Mouse (Mus musculus) midbrain, embryonic 14.5 days (tissue): ENCODE data around the gene Ap1s2. TPM values are rescaled to one million over a fixed set of nuclear protein-coding genes. Genes with fewer than 3 reads are reported as not detected.

Source experiments
- ATAC-seq: fragments of 200-750 bp; cut with Nextera tagmentation; 2 replicates; pipeline ENCODE4 v1.8.0; 2017; ENCODE audit warnings: moderate number of reproducible peaks, moderate library complexity; ENCODE audit not compliant: low FRiP score, low TSS enrichment
- DNase-seq: peaks from one replicate; pipeline ENCODE4 v3.0.0-alpha.2; 2015
- H3K27ac ChIP-seq: fragments of 300-500 bp; sonication (generic); replicated peaks from 2 replicates; pipeline ENCODE4 v1.5.1; 2014; ENCODE audit warnings: mild to moderate bottlenecking, low read depth, low read length, moderate library complexity
- H3K27me3 ChIP-seq: fragments of 300-500 bp; sonication (generic); 2 replicates; pipeline ENCODE4 v1.6.1; 2014; ENCODE audit warnings: low read length, control low read depth, mixed read lengths; ENCODE audit not compliant: control insufficient read depth, insufficient read depth
- H3K36me3 ChIP-seq: fragments of 300-500 bp; sonication (generic); 2 replicates; pipeline ENCODE4 v1.6.1; 2014; ENCODE audit warnings: low read length, control low read depth; ENCODE audit not compliant: control insufficient read depth, insufficient read depth
- H3K4me1 ChIP-seq: fragments of 300-500 bp; sonication (generic); 2 replicates; pipeline ENCODE4 v1.6.1; 2014; ENCODE audit warnings: mild to moderate bottlenecking, antibody characterized with exemption, low read length, control low read depth; ENCODE audit not compliant: control insufficient read depth, insufficient read depth
- H3K4me2 ChIP-seq: fragments of 300-500 bp; sonication (generic); 2 replicates; pipeline ENCODE4 v1.6.1; 2014; ENCODE audit warnings: mild to moderate bottlenecking, low read length, moderate library complexity
- H3K4me3 ChIP-seq: fragments of 300-500 bp; sonication (generic); replicated peaks from 2 replicates; pipeline ENCODE4 v1.5.1; 2014; ENCODE audit warnings: low read depth, low read length
- H3K9ac ChIP-seq: fragments of 300-500 bp; sonication (generic); replicated peaks from 2 replicates; pipeline ENCODE4 v1.6.1; 2014; ENCODE audit warnings: mild to moderate bottlenecking, low read length, moderate library complexity
- H3K9me3 ChIP-seq: fragments of 300-500 bp; sonication (generic); 2 replicates; pipeline ENCODE4 v1.6.1; 2016; ENCODE audit warnings: low read length, control low read depth, mixed read lengths; ENCODE audit not compliant: control insufficient read depth
- WGBS: fragments of 180-500 bp; shearing (Covaris S2); extraction: QIAGEN DNeasy Blood & Tissue Kit; methylation state at CpG from one replicate; pipeline ENCODE4 v1.1.7; 2014; 5-methylcytosine and 5-hydroxymethylcytosine counted together
- polyA plus RNA-seq: library from polyadenylated mRNA; unstranded; fragments of >200 nt; fragmentation: Nextera tagmentation; extraction: Ambion mirVana; gene quantifications from 2 replicates; pipeline ENCODE4 v1.2.1, GENCODE M21; 2014

Ap1s2 gene
- polyA plus RNA-seq, 1 experiment from 2014 or later: 105 TPM

DNA sequence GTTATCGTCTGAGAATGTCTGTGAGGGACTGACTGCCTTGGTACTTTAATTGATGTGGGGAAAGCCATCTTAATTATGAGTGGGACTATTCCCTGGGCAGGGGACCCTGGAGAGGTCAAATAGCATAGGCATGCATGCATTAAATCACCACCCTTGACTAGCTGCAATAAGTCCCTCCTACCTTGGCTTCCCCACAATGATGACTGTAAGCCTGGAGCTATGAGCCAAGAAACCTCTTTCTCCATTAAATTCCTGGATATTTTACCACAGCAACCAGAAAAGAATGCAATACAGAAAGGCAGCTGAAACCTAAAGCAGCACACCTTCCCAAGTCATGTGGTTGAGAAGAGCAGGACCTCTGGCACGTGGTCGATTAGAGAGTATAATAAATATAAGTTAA lies 35.6 kb downstream of the Ap1s2 start:
- Histone ChIP-seq H3K4me1 (no peaks in the 10 kb centered on the region), H3K4me2 (no peak overlapping the region), H3K27me3 (no peaks in the 10 kb centered on the region), H3K36me3 (peaks cover 14% of the 10 kb centered on the region; the same call in 1 of the 2 replicates), H3K27ac (no peak overlapping the region), H3K9me3 (no peaks in the 10 kb centered on the region), H3K4me3 (no peak overlapping the region), H3K9ac (no peak overlapping the region)
- DNase-seq: no peak
- no peak for ATAC-seq
- WGBS: 92% methylated on average over 3 of the region's 3 CpGs

DNA sequence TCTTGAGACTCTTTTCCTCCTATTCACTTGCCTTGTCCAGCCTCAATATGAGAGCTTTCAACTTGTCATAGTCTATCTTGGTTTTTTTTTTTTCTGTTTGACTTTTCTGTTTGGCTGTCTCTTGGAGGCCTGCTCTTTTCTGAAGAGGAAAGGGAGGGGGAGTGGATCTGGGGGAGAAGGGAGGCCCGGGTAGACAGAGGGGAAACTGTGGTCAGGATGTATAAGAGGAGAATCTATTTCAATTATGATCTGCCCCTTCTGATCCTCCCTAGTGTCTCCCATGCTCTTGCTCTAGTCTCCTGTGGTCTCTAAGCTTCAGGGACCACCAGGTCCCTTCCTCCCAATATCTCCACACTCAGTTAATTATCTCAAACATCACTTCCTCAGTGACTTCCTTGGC lies 42.8 kb downstream of the Ap1s2 start:
- Histone ChIP-seq H3K36me3 (peaks cover 40% of the 10 kb centered on the region; the same call in 1 of the 2 replicates), H3K27ac (no peak overlapping the region)
- WGBS: 71% methylated on average over 1 of the region's 1 CpGs

GRCm38 (mm10) chrX:163957381-163957780 lies 48.6 kb downstream of the Ap1s2 start:
- no peak for ATAC-seq
- 41% methylated on average over 12 of the region's 12 CpGs for WGBS
- H3K4me1 ChIP-seq: no peaks in the 10 kb centered on the region
- no peak overlapping the region for H3K27ac ChIP-seq
- H3K27me3 ChIP-seq: no peaks in the 10 kb centered on the region
- DNase-seq: no peak
- H3K9ac ChIP-seq: peak overlapping the region; percentile 76; the same call in 1 of the 2 replicates
- no peaks in the 10 kb centered on the region for H3K9me3 ChIP-seq
- H3K4me3 ChIP-seq: peak overlapping the region; percentile 60
- H3K36me3 ChIP-seq: peaks cover 20% of the 10 kb centered on the region; the same call in 1 of the 2 replicates
- peak overlapping the region; percentile 55 for H3K4me2 ChIP-seq

More for the DNA sequence above, 42.8 kb downstream of the Ap1s2 start:
- H3K9ac ChIP-seq: no peak overlapping the region
- H3K4me2 ChIP-seq: no peak overlapping the region
- no peaks in the 10 kb centered on the region for H3K4me1 ChIP-seq
- H3K9me3 ChIP-seq: no peaks in the 10 kb centered on the region
- H3K27me3 ChIP-seq: no peaks in the 10 kb centered on the region
- no peak for ATAC-seq
- DNase-seq: no peak
- H3K4me3 ChIP-seq: no peak overlapping the region

- peak overlapping the region; percentile 76 for H3K9ac ChIP-seq
- H3K4me2 ChIP-seq: peak overlapping the region; percentile 55
- WGBS: 24% methylated on average over 41 of the region's 67 CpGs
- no peaks in the 10 kb centered on the region for H3K4me1 ChIP-seq
- H3K27ac ChIP-seq: peak overlapping the region; percentile 93
- H3K27me3 ChIP-seq: no peaks in the 10 kb centered on the region
- peak overlapping the region; percentile 60 for H3K4me3 ChIP-seq
- peak; percentile 91 for ATAC-seq
- peak; percentile 84 for DNase-seq
- peaks cover 16% of the 10 kb centered on the region; the same call in 1 of the 2 replicates for H3K36me3 ChIP-seq
- no peaks in the 10 kb centered on the region for H3K9me3 ChIP-seq
Observed at GRCm38 (mm10) chrX:163957803-163958466, 49.1 kb downstream of the Ap1s2 start.

DNA sequence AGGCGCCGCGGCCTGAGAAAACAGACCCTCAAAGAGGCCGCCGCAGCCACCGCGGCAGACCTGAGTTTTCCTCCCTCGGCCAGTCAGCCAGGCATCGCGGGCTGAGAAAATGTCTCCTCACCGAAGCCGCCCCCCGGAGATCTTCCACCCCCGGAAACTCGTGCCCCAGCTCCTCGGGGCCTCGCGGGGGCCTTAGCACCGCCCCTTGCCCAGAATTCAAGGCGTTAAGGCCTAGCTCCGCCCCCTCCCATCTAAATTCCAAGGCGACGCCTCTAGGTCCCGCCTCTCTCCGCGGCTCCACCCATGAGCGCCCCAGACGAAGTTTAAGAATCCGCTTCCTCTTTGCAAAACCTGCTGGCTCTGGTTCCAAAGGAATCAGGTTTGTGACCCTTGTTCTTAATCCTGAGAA lies 49.7 kb downstream of the Ap1s2 start, which contains the start of gene Zrsr2:
Zrsr2 (minus strand) TSS at position 195 of the 409 bp plus-strand sequence.
- H3K9me3 ChIP-seq: no peaks in the 10 kb centered on the region
- ATAC-seq: peak; percentile 96
- H3K27ac ChIP-seq: peak within 1 kb of the TSS; percentile 93
- peaks cover 10% of the 10 kb centered on the region; the same call in 1 of the 2 replicates for H3K36me3 ChIP-seq
- H3K9ac ChIP-seq: peak within 1 kb of the TSS; percentile 76
- H3K4me2 ChIP-seq: peak within 1 kb of the TSS; percentile 55
- no peaks in the 10 kb centered on the region for H3K4me1 ChIP-seq
- WGBS: 16% methylated on average over 29 of the region's 29 CpGs
- peak; percentile 93 for DNase-seq
- peak within 1 kb of the TSS; percentile 60 for H3K4me3 ChIP-seq
- no peaks in the 10 kb centered on the region for H3K27me3 ChIP-seq

GRCm38 (mm10) chrX:163981092-163981491 lies 72.3 kb downstream of the Ap1s2 start:
- no peak overlapping the region for H3K4me3 ChIP-seq
- ATAC-seq (no peak), DNase-seq (no peak)
- H3K27me3 ChIP-seq: no peaks in the 10 kb centered on the region
- H3K4me1 ChIP-seq: no peaks in the 10 kb centered on the region
- H3K36me3 ChIP-seq: no peaks in the 10 kb centered on the region
- H3K9ac ChIP-seq: no peak overlapping the region
- WGBS: 100% methylated on average over 1 of the region's 1 CpGs
- H3K4me2 ChIP-seq: no peak overlapping the region
- H3K9me3 ChIP-seq: no peaks in the 10 kb centered on the region
- H3K27ac ChIP-seq: no peak overlapping the region

- Histone ChIP-seq H3K9ac (no peak overlapping the region), H3K4me2 (no peak overlapping the region), H3K27me3 (no peaks in the 10 kb centered on the region), H3K27ac (no peak overlapping the region), H3K4me1 (no peaks in the 10 kb centered on the region), H3K4me3 (no peak overlapping the region), H3K9me3 (no peaks in the 10 kb centered on the region), H3K36me3 (no peaks in the 10 kb centered on the region)
- no peak for ATAC-seq
- 40% methylated on average over 4 of the region's 4 CpGs for WGBS
- DNase-seq: no peak
Observed at GRCm38 (mm10) chrX:163981500-163981899, 72.7 kb downstream of the Ap1s2 start.

GRCm38 (mm10) chrX:163982129-163982528 lies 73.3 kb downstream of the Ap1s2 start:
- 88% methylated on average over 6 of the region's 6 CpGs for WGBS

More at GRCm38 (mm10) chrX:163982129-163982528, 73.3 kb downstream of the Ap1s2 start:
- ATAC-seq (no peak), DNase-seq (no peak)
- no peaks in the 10 kb centered on the region for H3K9me3 ChIP-seq
- H3K9ac ChIP-seq: no peak overlapping the region
- no peak overlapping the region for H3K27ac ChIP-seq
- no peak overlapping the region for H3K4me3 ChIP-seq
- H3K36me3 ChIP-seq: no peaks in the 10 kb centered on the region
- H3K4me2 ChIP-seq: no peak overlapping the region
- H3K4me1 ChIP-seq: no peaks in the 10 kb centered on the region
- no peaks in the 10 kb centered on the region for H3K27me3 ChIP-seq
